Mouse (Mus musculus) limb, embryonic 10.5 days (tissue): ENCODE results near the gene Erv3. TPM values are rescaled to one million over a fixed set of nuclear protein-coding genes. Genes with fewer than 3 reads are reported as not detected.

Experiments
- DNase-seq: peaks from one replicate; pipeline ENCODE4 v3.0.0-alpha.2; 2017; ENCODE audit warnings: low spot score
- H3K27ac ChIP-seq: fragments of 300-500 bp; sonication (generic); 2 replicates; pipeline ENCODE4 v1.5.1; 2016; ENCODE audit warnings: mild to moderate bottlenecking
- H3K27me3 ChIP-seq: fragments of 300-500 bp; sonication (generic); 2 replicates; pipeline ENCODE4 v1.6.1; 2016; ENCODE audit warnings: low read depth, mild to moderate bottlenecking; ENCODE audit not compliant: poor library complexity, severe bottlenecking
- H3K36me3 ChIP-seq: fragments of 300-500 bp; sonication (generic); 2 replicates; pipeline ENCODE4 v1.6.1; 2016; ENCODE audit warnings: mild to moderate bottlenecking, moderate library complexity
- H3K4me1 ChIP-seq: fragments of 300-500 bp; sonication (generic); 2 replicates; pipeline ENCODE4 v1.6.1; 2016
- H3K4me3 ChIP-seq: fragments of 300-500 bp; sonication (generic); 2 replicates; pipeline ENCODE4 v1.5.1; 2016; ENCODE audit warnings: mild to moderate bottlenecking, moderate library complexity
- H3K9me3 ChIP-seq: fragments of 300-500 bp; sonication (generic); replicated peaks from 2 replicates; pipeline ENCODE4 v1.6.1; 2016; ENCODE audit warnings: mild to moderate bottlenecking
- WGBS: fragments of 180-500 bp; shearing (Covaris S2); methylation state at CpG from one replicate; pipeline ENCODE4 v1.1.7; 2016; 5-methylcytosine and 5-hydroxymethylcytosine counted together
- polyA plus RNA-seq: library from polyadenylated mRNA; unstranded; fragments of >200 nt; fragmentation: Nextera tagmentation; extraction: Ambion mirVana; gene quantifications from 2 replicates; pipeline ENCODE4 v1.2.1, GENCODE M21; 2016

Gene Erv3
- polyA plus RNA-seq, 1 experiment from 2014 or later, result not detected

DNA sequence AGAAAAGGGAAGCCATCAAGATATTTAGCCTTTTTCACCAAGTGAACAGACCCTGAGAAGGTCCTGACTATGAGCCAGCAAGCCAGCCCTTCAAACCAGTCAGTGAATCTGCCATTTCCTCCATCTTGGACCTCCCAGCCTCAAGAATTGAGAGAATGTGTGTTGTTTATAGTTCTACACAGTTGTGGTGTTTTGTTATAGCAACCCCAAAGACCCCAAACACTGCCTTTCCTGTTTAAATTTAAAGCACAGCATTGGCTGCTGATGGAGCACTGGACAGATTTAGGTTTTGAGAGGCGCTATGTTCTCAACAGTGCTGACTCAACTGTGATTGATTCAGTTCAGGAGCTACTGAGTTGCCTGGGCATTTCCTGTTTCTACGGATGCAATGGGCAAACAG lies 47.9 kb downstream of the Erv3 start:
- peak; percentile 15 for DNase-seq
- WGBS, result 89% methylated on average over 2 of the region's 2 CpGs
- Histone ChIP-seq H3K27me3 (peaks cover 12% of the 10 kb centered on the region; the same call in 1 of the 2 replicates), H3K9me3 (no peaks in the 10 kb centered on the region), H3K4me3 (no peak overlapping the region), H3K27ac (no peak overlapping the region), H3K4me1 (peaks cover 17% of the 10 kb centered on the region), H3K36me3 (no peaks in the 10 kb centered on the region)

GRCm38 (mm10) chr2:131808856-131809255 lies 50.7 kb downstream of the Erv3 start:
- no peak for DNase-seq
- H3K36me3 ChIP-seq, result no peaks in the 10 kb centered on the region
- peaks cover 5% of the 10 kb centered on the region; the same call in 1 of the 2 replicates for H3K27me3 ChIP-seq
- H3K4me3 ChIP-seq, result no peak overlapping the region
- 56% methylated on average over 7 of the region's 7 CpGs for WGBS
- no peak overlapping the region for H3K27ac ChIP-seq
- no peaks in the 10 kb centered on the region for H3K9me3 ChIP-seq
- peaks cover 17% of the 10 kb centered on the region for H3K4me1 ChIP-seq

DNA sequence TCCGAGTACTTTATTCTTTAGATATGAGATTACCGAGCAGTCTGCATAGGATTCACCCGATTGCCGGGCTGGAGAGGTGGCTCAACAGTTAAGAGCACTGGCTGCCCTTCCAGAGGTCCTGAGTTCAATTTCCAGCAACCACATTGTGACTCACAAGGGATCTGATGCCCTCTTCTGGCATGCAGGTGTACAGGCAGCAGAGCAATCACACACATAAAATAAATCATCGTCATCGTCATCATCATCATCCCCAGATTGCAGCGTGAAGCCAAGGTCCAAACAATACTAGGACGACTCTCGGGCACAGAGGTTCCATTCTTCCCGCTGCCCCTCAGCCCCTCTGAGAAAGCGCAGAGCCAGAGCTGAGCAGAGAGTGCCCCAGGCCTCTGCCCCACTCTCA lies 51.9 kb downstream of the Erv3 start:
- Histone ChIP-seq H3K27me3 (no peaks in the 10 kb centered on the region), H3K4me1 (peaks cover 17% of the 10 kb centered on the region), H3K27ac (no peak overlapping the region), H3K36me3 (no peaks in the 10 kb centered on the region), H3K9me3 (no peaks in the 10 kb centered on the region), H3K4me3 (no peak overlapping the region)
- 71% methylated on average over 11 of the region's 11 CpGs for WGBS
- DNase-seq, result peak; percentile 28

DNA sequence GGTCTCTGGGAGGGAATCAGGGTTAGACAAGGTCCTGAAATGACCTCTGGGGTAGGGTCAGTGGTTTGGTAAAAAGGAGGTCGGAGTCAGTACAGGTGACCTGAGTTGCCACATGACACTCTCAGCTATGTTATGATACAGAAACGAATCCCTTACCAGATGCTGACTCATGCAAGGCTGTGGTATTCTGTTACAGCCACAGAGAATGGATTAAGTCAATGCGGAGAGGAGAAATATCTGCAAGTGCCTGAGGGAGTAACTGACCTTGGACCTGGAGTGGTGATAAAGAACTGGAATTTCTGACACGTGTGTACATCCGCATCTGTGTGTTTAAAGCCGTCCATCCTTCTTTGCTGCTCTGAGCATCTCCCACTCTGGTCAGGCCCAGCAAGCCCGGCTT lies 52.7 kb downstream of the Erv3 start:
- Histone ChIP-seq H3K9me3 (no peaks in the 10 kb centered on the region), H3K36me3 (no peaks in the 10 kb centered on the region), H3K27ac (no peak overlapping the region), H3K27me3 (no peaks in the 10 kb centered on the region), H3K4me3 (no peak overlapping the region), H3K4me1 (peaks cover 17% of the 10 kb centered on the region)
- DNase-seq, result no peak
- whole genome bisulfite sequencing, result 66% methylated on average over 7 of the region's 7 CpGs

GRCm38 (mm10) chr2:131805306-131805705 lies 54.2 kb downstream of the Erv3 start:
- 79% methylated on average over 1 of the region's 1 CpGs for WGBS
- Histone ChIP-seq H3K27ac (no peak overlapping the region), H3K4me3 (no peak overlapping the region), H3K9me3 (no peaks in the 10 kb centered on the region), H3K4me1 (peaks cover 20% of the 10 kb centered on the region), H3K36me3 (no peaks in the 10 kb centered on the region), H3K27me3 (no peaks in the 10 kb centered on the region)
- no peak for DNase-seq

DNA sequence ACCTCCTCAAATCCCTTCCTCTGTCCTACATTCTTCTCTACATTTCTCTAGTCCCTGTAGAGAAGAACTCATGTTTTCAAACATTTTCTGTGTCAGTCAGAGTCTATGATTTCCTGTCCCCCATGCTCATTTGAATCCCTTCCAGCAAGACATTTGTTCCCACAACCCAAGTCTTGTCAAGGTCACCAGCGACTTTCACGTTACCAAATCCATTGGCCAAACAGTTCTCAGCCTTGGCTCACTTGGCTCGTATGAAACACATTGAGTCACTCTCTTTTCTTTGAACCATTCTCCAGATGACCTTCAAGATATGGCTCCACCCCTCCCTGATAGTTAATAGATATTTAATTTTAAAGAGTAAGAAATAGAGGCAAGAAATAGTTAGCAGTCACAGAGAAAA lies 55.7 kb downstream of the Erv3 start:
- H3K4me3 ChIP-seq, result no peak overlapping the region
- WGBS, result 91% methylated on average over 3 of the region's 3 CpGs
- no peak overlapping the region for H3K27ac ChIP-seq
- no peaks in the 10 kb centered on the region for H3K9me3 ChIP-seq
- H3K36me3 ChIP-seq, result no peaks in the 10 kb centered on the region
- H3K4me1 ChIP-seq, result peaks cover 16% of the 10 kb centered on the region
- H3K27me3 ChIP-seq, result no peaks in the 10 kb centered on the region
- DNase-seq, result no peak

Other genes with a start within 250 kb of the Erv3 start
- 9.8 and 19.3 TPM in 2 replicates for gene Prnp, start 50.2 kb upstream of the Erv3 start, polyA plus RNA-seq
- not detected in 2 replicates for gene Prn, start 50.2 kb upstream of the Erv3 start, polyA plus RNA-seq
- gene Prnd, start 91.1 kb upstream of the Erv3 start, polyA plus RNA-seq, result 11.0 and 13.7 TPM in 2 replicates
- 5.5 and 5.9 TPM in 2 replicates for gene Rassf2, start 170.5 kb upstream of the Erv3 start, polyA plus RNA-seq